Comparison of ENCODE assay signal across 30 mouse cellular contexts in genomic region chr4:126360069-126360468, GRCm38 (mm10). TPM values are rescaled to one million over a fixed set of nuclear protein-coding genes. Genes with fewer than 3 reads are reported as not detected.
"Had no signal": no experiment of that assay in that cellular context is flagged by ENCODE, and none has a peak within 500 bp of the region (broad histone marks: within the 10 kb centered on the region; RNA-seq: fewer than 3 reads in every experiment).

No protein-coding gene starts in this region.

- DNase-seq: cerebellum, adult 2 months; cerebellum, adult 8-10 months; cerebellum, adult 9-10 months; cerebellum, adult 9-11 months; cerebellum, postnatal 10 days; cerebellum, postnatal 14 days; cerebellum, postnatal 25 days; cerebellum, postnatal 36 days; embryo, embryonic 11 days; forebrain, postnatal 0 days; gastrocnemius, adult 2 months; gastrocnemius, postnatal 10 days; gastrocnemius, postnatal 14 days; gastrocnemius, postnatal 25 days; gastrocnemius, postnatal 36 days; heart, adult 11 months; heart, adult 18-20 months had no signal

- H3K27me3 ChIP-seq: embryonic facial prominence, embryonic 12.5 days; embryonic facial prominence, embryonic 13.5 days; embryonic facial prominence, embryonic 15.5 days; forebrain, embryonic 12.5 days; forebrain, embryonic 13.5 days; forebrain, embryonic 15.5 days had no signal

- H3K4me2 ChIP-seq: embryonic facial prominence, embryonic 12.5 days; embryonic facial prominence, embryonic 13.5 days; embryonic facial prominence, embryonic 15.5 days; forebrain, embryonic 12.5 days; forebrain, embryonic 13.5 days; forebrain, embryonic 15.5 days had no signal

- H3K4me3 ChIP-seq: embryonic facial prominence, embryonic 10.5 days; embryonic facial prominence, embryonic 12.5 days; embryonic facial prominence, embryonic 13.5 days; embryonic facial prominence, embryonic 15.5 days; erythroblast, embryonic 14.5 days; forebrain, embryonic 10.5 days; forebrain, embryonic 12.5 days; forebrain, embryonic 13.5 days; forebrain, embryonic 15.5 days; gastrocnemius, adult 2 months had no signal

- H3K9me3 ChIP-seq: embryonic facial prominence, embryonic 10.5 days; embryonic facial prominence, embryonic 12.5 days; embryonic facial prominence, embryonic 13.5 days; embryonic facial prominence, embryonic 15.5 days; forebrain, embryonic 10.5 days; forebrain, embryonic 12.5 days; forebrain, embryonic 13.5 days; forebrain, embryonic 15.5 days had no signal

- ATAC-seq: forebrain, embryonic 13.5 days; forebrain, embryonic 14.5 days; forebrain, embryonic 15.5 days; forebrain, embryonic 16.5 days; forebrain, postnatal 0 days had no signal

- H3K27ac ChIP-seq: embryonic facial prominence, embryonic 10.5 days; embryonic facial prominence, embryonic 12.5 days; embryonic facial prominence, embryonic 13.5 days; embryonic facial prominence, embryonic 15.5 days; forebrain, embryonic 10.5 days; forebrain, embryonic 12.5 days; forebrain, embryonic 13.5 days; forebrain, embryonic 15.5 days; gastrocnemius, adult 2 months had no signal

- H3K9ac ChIP-seq: embryonic facial prominence, embryonic 12.5 days; embryonic facial prominence, embryonic 13.5 days; embryonic facial prominence, embryonic 15.5 days; forebrain, embryonic 12.5 days; forebrain, embryonic 13.5 days; forebrain, embryonic 15.5 days; forebrain, postnatal 0 days had no signal

- H3K4me1 ChIP-seq: embryonic facial prominence, embryonic 10.5 days; embryonic facial prominence, embryonic 12.5 days; embryonic facial prominence, embryonic 13.5 days; embryonic facial prominence, embryonic 15.5 days; forebrain, embryonic 10.5 days; forebrain, embryonic 12.5 days; forebrain, embryonic 13.5 days; forebrain, embryonic 15.5 days had no signal

RNA-seq across cellular contexts. Expression of gene Tekt2, which starts 34.6 kb away (rescaled TPM):
- total RNA-seq: common myeloid progenitor, adult 5-6 weeks; granulocyte monocyte progenitor cell, adult 5-6 weeks had no signal
- polyA plus RNA-seq: erythroblast, embryonic 14.5 days had no signal
